Mouse (Mus musculus) spleen, adult 2 months (tissue): ENCODE data around the gene Olfr279.

ENCODE experiments used
- CTCF ChIP-seq: fragments of 200-500 bp; IDR thresholded peaks from 2 replicates; pipeline ENCODE4 v1.5.1; 2011; ENCODE audit warnings: mild to moderate bottlenecking, inconsistent platforms; ENCODE audit not compliant: insufficient read depth, insufficient read length, insufficient replicate concordance; ENCODE audit errors: extremely low read depth
- POLR2A ChIP-seq: fragments of 200-500 bp; IDR thresholded peaks from 2 replicates; pipeline ENCODE4 v1.6.1; 2011; ENCODE audit warnings: low read depth, low read length, inconsistent platforms

GRCm38 (mm10) chr15:98512799-98513321 is 20.7 kb downstream of the Olfr279 start:
- TF ChIP-seq CTCF, result no peak
- TF ChIP-seq POLR2A, result no peak
